Mouse (Mus musculus): ENCODE results near the gene Thop1.
"Not testable (repeated sequence)": the region's sequence is repeated elsewhere in the genome, so short reads cannot be mapped to it uniquely, and the experiment has no call there.

Thop1 gene

GRCm38 (mm10) chr10:81057406-81058130, 12.3 kb upstream of the Thop1 start:
- no peak for DNase-seq (ENCODE audit: low spot score in 2 of 2)

DNA sequence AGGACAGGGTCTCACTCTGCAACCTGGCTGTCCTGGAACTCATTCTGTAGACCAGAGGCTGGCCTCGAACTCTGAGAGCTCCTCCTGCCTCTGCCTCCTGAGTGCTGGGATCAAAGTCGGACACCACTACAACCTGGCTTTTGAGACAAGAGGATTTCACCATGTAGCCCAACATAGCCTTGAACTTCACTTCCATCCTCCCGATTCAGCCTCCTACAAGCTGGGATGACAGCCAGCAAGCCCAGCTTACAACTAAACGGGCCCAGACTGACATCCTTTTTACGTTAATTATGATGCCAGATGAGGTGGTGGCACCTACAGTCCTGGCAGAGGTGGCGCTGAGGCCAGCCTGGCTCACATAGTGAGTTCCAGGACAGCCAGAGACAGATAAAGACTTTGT, 10.9 kb upstream of the Thop1 start:
- DNase-seq (ENCODE audit: low spot score in 2 of 2) = no peak

- DNase-seq (ENCODE audit: low spot score in 2 of 2) = peak; percentile 98 to 99
Observed at GRCm38 (mm10) chr10:81059603-81060543, 10.0 kb upstream of the Thop1 start, which contains the start of gene Sgta. Gene Sgta, minus strand, starts transcription at chr10:81060181.

GRCm38 (mm10) chr10:81062710-81063109, 7.1 kb upstream of the Thop1 start:
- no peak for DNase-seq (ENCODE audit: low spot score in 2 of 2)

- not testable (repeated sequence) for DNase-seq (ENCODE audit: low spot score in 2 of 2)
Observed at GRCm38 (mm10) chr10:81064519-81064918, 5.3 kb upstream of the Thop1 start.

DNA sequence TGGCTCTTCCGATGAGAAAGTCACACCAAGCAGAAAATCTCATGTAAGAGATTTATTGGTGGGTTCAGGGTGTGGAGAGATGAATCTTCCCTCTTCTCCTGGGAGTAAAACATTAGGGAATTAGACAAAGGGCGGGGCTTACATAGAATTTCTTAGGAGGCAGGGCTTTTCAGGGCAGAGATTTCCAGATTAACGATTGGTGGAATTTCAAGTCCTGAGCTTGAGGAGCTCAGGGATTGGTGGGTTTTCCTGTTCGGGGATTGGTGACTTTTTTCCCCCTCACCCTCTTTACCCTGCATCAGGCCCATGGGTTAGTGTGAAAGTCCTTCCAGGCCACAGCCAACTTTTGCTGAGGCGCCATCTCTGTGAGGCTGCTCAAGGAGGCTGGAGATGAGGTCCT, 1.1 kb upstream of the Thop1 start:
- DNase-seq (ENCODE audit: low spot score in 2 of 2) = no peak

DNA sequence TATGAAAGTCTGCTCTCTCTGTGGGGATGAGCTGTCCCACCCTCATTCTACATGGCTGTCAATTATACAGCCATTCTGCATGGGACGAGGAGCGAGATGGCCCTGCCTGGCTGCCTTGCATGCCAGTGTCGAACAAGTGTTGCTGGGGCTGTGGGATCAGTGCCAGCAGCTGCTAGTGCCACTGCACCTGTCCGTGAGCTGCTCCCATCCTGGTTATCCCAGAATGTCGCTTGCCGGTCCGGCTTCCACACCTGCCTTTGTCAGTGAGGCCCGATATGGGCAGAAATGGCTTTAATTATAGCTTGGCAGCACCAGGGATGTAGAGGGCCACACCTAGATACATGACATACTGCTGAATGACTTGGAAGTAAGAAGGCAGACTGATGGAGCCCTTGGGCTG, 2.5 kb downstream of the Thop1 start:
- DNase-seq (ENCODE audit: low spot score in 2 of 2) = no peak

DNA sequence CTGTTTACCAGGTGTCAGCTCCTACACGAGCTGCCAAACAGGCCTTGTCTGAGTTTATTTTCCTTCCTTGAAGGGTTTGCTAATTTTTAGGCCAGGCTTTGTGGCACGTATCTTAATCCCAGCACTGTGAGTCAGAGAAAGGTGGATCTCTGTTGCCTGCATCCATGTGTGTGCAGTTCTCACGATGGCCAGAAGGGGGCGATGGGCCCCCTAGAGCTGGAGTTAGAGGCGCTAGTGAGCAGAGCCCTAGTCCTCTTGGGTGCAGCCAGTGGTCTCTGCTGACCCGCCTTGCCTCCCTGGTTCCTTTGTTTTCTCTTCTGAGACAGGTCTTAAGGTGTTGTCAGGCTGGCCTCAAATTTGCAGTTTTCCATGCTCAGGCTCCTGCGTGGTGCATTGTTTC, 3.6 kb downstream of the Thop1 start:
- no peak for DNase-seq (ENCODE audit: low spot score in 2 of 2)

- no peak for DNase-seq (ENCODE audit: low spot score in 2 of 2)
Observed at GRCm38 (mm10) chr10:81075734-81076133, 5.9 kb downstream of the Thop1 start.

DNA sequence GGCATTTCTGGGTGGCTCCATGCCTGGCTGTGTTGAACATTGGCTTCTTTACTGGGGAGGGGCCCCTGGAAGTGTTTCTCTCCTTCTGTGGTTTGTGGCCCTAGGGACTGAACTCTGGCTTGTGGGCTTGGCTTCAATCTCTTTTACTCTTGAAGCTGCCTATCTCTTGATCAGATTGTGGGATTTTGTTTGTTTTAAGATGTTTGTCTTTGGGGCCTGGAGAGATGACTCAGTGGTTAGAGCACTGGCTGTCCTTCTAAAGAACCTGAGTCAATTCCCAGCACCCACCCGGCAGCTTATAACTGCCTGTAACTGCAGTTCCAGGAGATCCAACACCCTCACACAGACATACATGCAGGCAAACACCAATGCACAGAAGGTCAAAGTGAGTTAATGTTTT, 6.5 kb downstream of the Thop1 start:
- DNase-seq (ENCODE audit: low spot score in 2 of 2) = no peak

DNA sequence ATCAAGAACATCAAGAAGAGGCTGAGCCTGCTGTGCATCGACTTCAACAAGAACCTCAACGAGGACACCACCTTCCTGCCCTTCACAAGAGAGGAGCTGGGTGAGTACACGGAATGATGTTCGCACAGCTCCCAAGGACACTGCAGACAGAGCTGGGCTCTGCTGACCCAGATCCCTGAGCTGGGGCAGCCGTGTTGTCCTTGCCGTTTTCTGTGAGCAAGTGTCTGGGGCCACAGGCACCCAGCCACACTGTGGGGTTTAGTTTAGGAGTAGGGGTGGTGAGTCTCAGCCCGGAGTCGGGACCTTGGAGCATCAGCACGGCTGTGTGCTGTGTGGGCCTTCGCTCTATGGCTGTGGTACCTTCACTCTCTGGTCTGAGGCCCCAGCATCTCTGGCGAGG, 8.1 kb downstream of the Thop1 start:
- DNase-seq (ENCODE audit: low spot score in 2 of 2) = no peak

DNA sequence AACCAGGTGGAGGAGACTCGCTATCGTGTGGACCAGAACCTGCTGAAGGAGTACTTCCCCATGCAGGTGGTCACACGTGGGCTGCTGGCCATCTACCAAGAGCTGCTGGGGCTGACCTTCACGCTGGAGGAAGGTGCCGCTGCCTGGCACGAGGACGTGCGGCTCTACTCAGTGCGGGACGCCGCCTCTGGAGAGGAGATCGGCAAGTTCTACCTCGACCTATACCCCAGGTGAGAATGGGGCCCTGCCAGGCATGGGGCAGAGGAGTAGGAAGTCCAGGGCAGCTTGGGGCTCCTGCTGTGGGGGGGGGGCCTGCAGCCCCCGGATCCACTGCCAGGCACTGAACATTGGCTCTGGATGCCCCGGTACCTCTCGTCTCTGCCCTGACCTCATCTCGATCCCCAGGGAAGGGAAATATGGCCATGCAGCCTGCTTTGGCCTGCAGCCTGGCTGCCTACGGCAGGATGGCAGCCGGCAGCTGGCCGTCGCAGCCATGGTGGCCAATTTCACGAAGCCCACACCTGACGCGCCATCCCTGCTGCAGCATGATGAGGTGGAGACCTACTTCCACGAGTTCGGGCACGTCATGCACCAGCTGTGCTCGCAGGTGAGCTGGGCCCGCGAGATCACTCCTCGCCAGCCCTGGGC, 10.3 kb downstream of the Thop1 start:
- no peak for DNase-seq (ENCODE audit: low spot score in 2 of 2)

DNA sequence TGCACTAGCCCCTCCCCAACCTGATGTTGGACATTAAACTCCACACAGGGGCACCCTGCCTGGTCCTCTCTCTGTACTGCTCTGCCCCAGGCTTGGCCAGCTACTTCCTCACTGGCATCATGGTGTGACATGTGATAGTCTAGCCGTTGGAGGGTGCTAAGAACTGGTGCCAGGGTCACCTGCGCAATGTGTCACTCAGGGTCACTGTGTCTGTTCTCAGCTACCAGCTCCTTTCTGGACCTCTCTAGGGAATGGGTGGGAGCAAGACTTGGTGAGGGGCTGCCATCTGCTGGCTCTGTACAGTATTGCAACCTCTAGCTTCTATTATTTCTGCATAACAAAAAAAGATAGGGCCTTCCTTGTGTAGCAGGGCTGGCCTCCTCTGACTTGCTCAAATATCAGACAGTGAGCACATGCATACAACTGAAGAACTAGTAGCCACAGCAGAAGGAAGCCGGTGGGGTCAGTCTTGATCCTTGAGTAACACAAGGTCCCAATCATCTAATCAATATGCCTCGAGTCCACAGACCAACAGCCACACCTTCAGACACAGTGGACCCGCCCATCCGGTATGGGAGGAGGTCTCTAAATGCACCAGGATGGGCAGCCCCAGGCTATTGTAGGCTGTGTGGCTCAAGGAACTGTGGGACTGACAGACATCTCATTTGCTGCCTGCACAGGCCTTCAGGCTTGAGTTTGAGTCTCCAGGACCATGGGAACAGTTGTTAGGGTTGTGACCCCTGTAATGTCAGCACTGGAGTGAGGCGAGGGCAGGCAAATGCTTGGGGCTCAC, 12.5 kb downstream of the Thop1 start:
- peak in 1 of 2 experiments; percentile 44 for DNase-seq (ENCODE audit: low spot score in 2 of 2)

GRCm38 (mm10) chr10:81087021-81087420, 17.2 kb downstream of the Thop1 start:
- no peak for DNase-seq (ENCODE audit: low spot score in 2 of 2)

DNA sequence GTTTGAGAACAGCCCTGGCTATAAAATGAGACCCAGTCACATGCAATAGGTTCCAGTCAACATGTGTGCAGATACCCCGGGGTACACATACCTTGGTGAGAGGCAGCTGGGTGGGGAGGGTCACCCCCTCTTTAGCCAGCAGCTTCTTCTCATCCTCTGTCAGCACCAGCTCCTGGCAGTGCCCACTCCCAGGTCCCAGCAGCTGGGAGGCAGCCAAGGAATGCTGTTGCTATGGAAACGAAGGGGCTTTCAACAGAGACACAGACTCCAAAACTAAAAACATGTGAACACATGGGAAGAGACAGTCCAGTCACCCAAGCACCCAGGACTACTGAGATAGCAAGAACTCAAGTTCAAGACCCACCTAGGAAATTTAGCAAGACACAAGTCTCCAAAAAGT, 19.4 kb downstream of the Thop1 start:
- no peak for DNase-seq (ENCODE audit: low spot score in 2 of 2)

- no peak for DNase-seq (ENCODE audit: low spot score in 2 of 2)
Observed at GRCm38 (mm10) chr10:81090621-81091020, 20.8 kb downstream of the Thop1 start.

- no peak for DNase-seq (ENCODE audit: low spot score in 2 of 2)
Observed at GRCm38 (mm10) chr10:81092465-81093250, 22.8 kb downstream of the Thop1 start.

GRCm38 (mm10) chr10:81094931-81095678, 25.3 kb downstream of the Thop1 start:
- no peak for DNase-seq (ENCODE audit: low spot score in 2 of 2)

DNA sequence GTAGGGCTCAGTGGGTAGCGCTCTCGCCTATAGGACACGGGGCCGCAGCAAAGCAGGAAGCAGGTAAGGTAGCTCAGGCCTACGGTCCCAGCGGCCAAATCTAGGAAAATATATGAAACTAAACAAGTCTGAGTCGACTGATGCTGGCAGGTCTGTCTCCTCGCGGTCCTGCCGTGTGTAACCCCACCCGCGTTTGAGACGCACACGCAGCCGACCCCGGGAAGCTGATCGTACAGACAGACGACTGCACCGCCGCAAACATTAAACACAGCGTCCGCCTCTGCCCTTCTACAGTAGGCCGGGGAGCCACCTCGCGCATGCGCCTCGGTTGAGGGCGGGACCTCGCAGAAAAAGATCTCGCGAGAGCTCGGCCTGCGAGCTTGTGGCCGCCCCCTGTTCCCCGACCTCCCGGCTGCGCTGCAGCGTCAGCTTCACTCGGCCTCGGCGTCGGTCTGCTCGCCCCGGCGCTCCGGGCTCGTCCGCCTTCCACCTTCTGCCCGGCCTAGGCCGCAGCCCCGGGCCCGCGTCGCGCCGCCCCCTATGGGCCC, 35.8 kb downstream of the Thop1 start, which contains the start of gene Map2k2:
Map2k2 (plus strand) TSS at position 351 of the 548 bp plus-strand sequence.
- peak; percentile 97 to 98 for DNase-seq (ENCODE audit: low spot score in 2 of 2)

All from urinary bladder, postnatal 4 days (tissue).